Mouse (Mus musculus) left cerebral cortex, adult 11 months (tissue): Measurements from ENCODE around the gene Grcc10.

ENCODE experiments used
- DNase-seq: peaks from one replicate; pipeline ENCODE4 v3.0.0; 2022; ENCODE audit warnings: low spot score

Grcc10 gene

GRCm38 (mm10) chr6:124699366-124699765 lies 41.8 kb downstream of the Grcc10 start:
- DNase-seq: no peak

- DNase-seq: no peak
These were observed 42.4 kb downstream of the Grcc10 start for GRCm38 (mm10) chr6:124698751-124699150.

GRCm38 (mm10) chr6:124696441-124697150 lies 44.6 kb downstream of the Grcc10 start:
- DNase-seq: no peak

GRCm38 (mm10) chr6:124694166-124694955 lies 46.8 kb downstream of the Grcc10 start:
- no peak for DNase-seq

- DNase-seq: no peak
These were observed 47.8 kb downstream of the Grcc10 start for GRCm38 (mm10) chr6:124693243-124693981.

- DNase-seq: no peak
These were observed 50.7 kb downstream of the Grcc10 start for GRCm38 (mm10) chr6:124690517-124690916.
